Mouse (Mus musculus) hindbrain, postnatal 0 days (tissue): ENCODE measurements around the gene Dqx1. TPM values are rescaled to one million over a fixed set of nuclear protein-coding genes. Genes with fewer than 3 reads are reported as not detected.

Experiments
- ATAC-seq: fragments of 200-750 bp; cut with Nextera tagmentation; 2 replicates; pipeline ENCODE4 v1.8.0; 2017; ENCODE audit warnings: mild to moderate bottlenecking, moderate TSS enrichment, moderate library complexity
- DNase-seq: peaks from one replicate; pipeline ENCODE4 v3.0.0-alpha.2; 2015; ENCODE audit warnings: low spot score
- H3K27ac ChIP-seq: fragments of 300-500 bp; sonication (generic); 2 replicates; pipeline ENCODE4 v1.5.1; 2014; ENCODE audit warnings: mild to moderate bottlenecking
- H3K27me3 ChIP-seq: fragments of 300-500 bp; sonication (generic); 2 replicates; pipeline ENCODE4 v1.6.1; 2014; ENCODE audit warnings: low read length, mixed read lengths; ENCODE audit not compliant: insufficient read depth
- H3K36me3 ChIP-seq: fragments of 300-500 bp; sonication (generic); 2 replicates; pipeline ENCODE4 v1.6.1; 2014; ENCODE audit warnings: low read length, mixed read lengths; ENCODE audit not compliant: insufficient read depth
- H3K4me1 ChIP-seq: fragments of 300-500 bp; sonication (generic); 2 replicates; pipeline ENCODE4 v1.6.1; 2014; ENCODE audit warnings: antibody characterized with exemption, low read length, mixed read lengths; ENCODE audit not compliant: insufficient read depth
- H3K4me2 ChIP-seq: fragments of 300-500 bp; sonication (generic); 2 replicates; pipeline ENCODE4 v1.6.1; 2014; ENCODE audit warnings: low read depth, mild to moderate bottlenecking, low read length, moderate library complexity, mixed read lengths
- H3K4me3 ChIP-seq: fragments of 300-500 bp; sonication (generic); 2 replicates; pipeline ENCODE4 v1.5.1; 2014; ENCODE audit warnings: low read length
- H3K9ac ChIP-seq: fragments of 300-500 bp; sonication (generic); replicated peaks from 2 replicates; pipeline ENCODE4 v1.6.1; 2014; ENCODE audit warnings: mild to moderate bottlenecking, low read length, moderate library complexity, mixed read lengths
- H3K9me3 ChIP-seq: fragments of 300-500 bp; sonication (generic); 2 replicates; pipeline ENCODE4 v1.6.1; 2016; ENCODE audit warnings: low read length, mixed read lengths
- CTCF ChIP-seq: IDR thresholded peaks from 2 replicates; pipeline ENCODE4 v1.5.1; 2016; ENCODE audit warnings: antibody characterized with exemption, control low read depth, low read depth
- WGBS: fragments of 180-500 bp; shearing (Covaris S2); extraction: QIAGEN DNeasy Blood & Tissue Kit; methylation state at CpG from one replicate; pipeline ENCODE4 v1.1.7; 2014; 5-methylcytosine and 5-hydroxymethylcytosine counted together
- polyA plus RNA-seq: library from polyadenylated mRNA; unstranded; fragments of >200 nt; fragmentation: Nextera tagmentation; extraction: Ambion mirVana; gene quantifications from 2 replicates; pipeline ENCODE4 v1.2.1, GENCODE M21; 2015
- total RNA-seq: library from RNA; depleted of rRNA; stranded (reverse); fragments of >200 nt; gene quantifications from 2 replicates; pipeline ENCODE4 v1.2.3, GENCODE M21; 2014

Dqx1 gene
- total and polyA plus RNA-seq, 2 experiments from 2014 or later = 0.36 TPM; not detected in 1

- H3K36me3 ChIP-seq = no peaks in the 10 kb centered on the region
- no peak overlapping the region for H3K27ac ChIP-seq
- H3K4me3 ChIP-seq = peak overlapping the region; percentile 1; the same call in 1 of the 2 replicates
- H3K27me3 ChIP-seq = peaks cover 89% of the 10 kb centered on the region
- WGBS = under 1% methylated on average over 61 of the region's 69 CpGs
- TF ChIP-seq CTCF = no peak
- no peak overlapping the region for H3K9ac ChIP-seq
- H3K4me1 ChIP-seq = no peaks in the 10 kb centered on the region
- no peaks in the 10 kb centered on the region for H3K9me3 ChIP-seq
- ATAC-seq (no peak), DNase-seq (no peak)
- no peak overlapping the region; the same call in 1 of the 2 replicates for H3K4me2 ChIP-seq
Measured at GRCm38 (mm10) chr6:83069488-83070246, 12.0 kb downstream of the Dqx1 start.

- H3K9ac ChIP-seq = no peak within 1 kb of the TSS
- no peak for ATAC-seq
- peak within 1 kb of the TSS; percentile 23 for H3K4me3 ChIP-seq
- H3K27me3 ChIP-seq = peaks cover 89% of the 10 kb centered on the region
- H3K4me2 ChIP-seq = no peak within 1 kb of the TSS; the same call in 1 of the 2 replicates
- H3K9me3 ChIP-seq = no peaks in the 10 kb centered on the region
- H3K27ac ChIP-seq = no peak within 1 kb of the TSS
- TF ChIP-seq CTCF = no peak
- no peaks in the 10 kb centered on the region for H3K4me1 ChIP-seq
- H3K36me3 ChIP-seq = no peaks in the 10 kb centered on the region
- WGBS = 0% methylated on average over 9 of the region's 10 CpGs
- no peak for DNase-seq
Measured at GRCm38 (mm10) chr6:83070247-83070310, 12.4 kb downstream of the Dqx1 start, which contains the start of gene Tlx2. Gene Tlx2, minus strand, starts transcription at chr6:83070293.

GRCm38 (mm10) chr6:83070311-83071219 lies 12.9 kb downstream of the Dqx1 start:
- ATAC-seq (no peak), DNase-seq (no peak)
- Histone ChIP-seq H3K4me3 (peak overlapping the region; percentile 1; the same call in 1 of the 2 replicates), H3K4me2 (no peak overlapping the region; the same call in 1 of the 2 replicates), H3K27me3 (peaks cover 89% of the 10 kb centered on the region), H3K27ac (no peak overlapping the region), H3K36me3 (no peaks in the 10 kb centered on the region), H3K4me1 (no peaks in the 10 kb centered on the region), H3K9ac (no peak overlapping the region), H3K9me3 (no peaks in the 10 kb centered on the region)
- TF ChIP-seq CTCF = no peak
- 2% methylated on average over 56 of the region's 58 CpGs for WGBS

- no peak for DNase-seq
- Histone ChIP-seq H3K4me2 (no peak overlapping the region), H3K36me3 (no peaks in the 10 kb centered on the region), H3K4me1 (no peaks in the 10 kb centered on the region), H3K9me3 (no peaks in the 10 kb centered on the region), H3K4me3 (no peak overlapping the region), H3K27ac (no peak overlapping the region), H3K9ac (no peak overlapping the region), H3K27me3 (peaks cover 85% of the 10 kb centered on the region)
- under 1% methylated on average over 19 of the region's 24 CpGs for WGBS
- peak; percentile 27; the same call in 1 of the 2 replicates for ATAC-seq
- TF ChIP-seq CTCF = no peak
Measured at GRCm38 (mm10) chr6:83071220-83071619, 13.6 kb downstream of the Dqx1 start.

GRCm38 (mm10) chr6:83074979-83075378 lies 17.3 kb downstream of the Dqx1 start:
- no peaks in the 10 kb centered on the region for H3K36me3 ChIP-seq
- H3K27ac ChIP-seq = no peak overlapping the region
- no peak overlapping the region for H3K4me3 ChIP-seq
- no peak overlapping the region for H3K9ac ChIP-seq
- 9% methylated on average over 2 of the region's 2 CpGs for WGBS
- DNase-seq = no peak
- H3K4me2 ChIP-seq = no peak overlapping the region
- no peaks in the 10 kb centered on the region for H3K9me3 ChIP-seq
- peaks cover 54% of the 10 kb centered on the region for H3K27me3 ChIP-seq
- peak; percentile 35 for TF ChIP-seq CTCF
- ATAC-seq = no peak
- H3K4me1 ChIP-seq = no peaks in the 10 kb centered on the region

GRCm38 (mm10) chr6:83077630-83078323 lies 20.1 kb downstream of the Dqx1 start, which contains the start of gene Pcgf1:
Gene Pcgf1, plus strand, starts transcription at chr6:83077869.
- peaks cover 26% of the 10 kb centered on the region for H3K27me3 ChIP-seq
- no peak for TF ChIP-seq CTCF
- DNase-seq (peak; percentile 28), ATAC-seq (peak; percentile 68)
- H3K4me3 ChIP-seq = peak within 1 kb of the TSS; percentile 66
- peak within 1 kb of the TSS; percentile 59 for H3K9ac ChIP-seq
- peak within 1 kb of the TSS; percentile 95 for H3K27ac ChIP-seq
- H3K36me3 ChIP-seq = 0 out of 2 replicates have a peak, but pooled peaks cover 4% of the 10 kb centered on the region
- no peaks in the 10 kb centered on the region for H3K4me1 ChIP-seq
- WGBS = under 1% methylated on average over 54 of the region's 54 CpGs
- no peaks in the 10 kb centered on the region for H3K9me3 ChIP-seq
- H3K4me2 ChIP-seq = peak within 1 kb of the TSS; percentile 86
